Mouse (Mus musculus) E14TG2a.4 (cell line): ENCODE data around the gene Gdpd5.

Experiments
- H3K27me3 ChIP-seq: 2 replicates; pipeline ENCODE4 v1.6.1; 2014; ENCODE audit warnings: low read length, control low read depth; ENCODE audit not compliant: insufficient read depth
- H3K36me3 ChIP-seq: 2 replicates; pipeline ENCODE4 v1.6.1; 2014; ENCODE audit warnings: low read length, control low read depth; ENCODE audit not compliant: insufficient read depth
- H3K4me1 ChIP-seq: replicated peaks from 2 replicates; pipeline ENCODE4 v1.6.1; 2014; ENCODE audit warnings: low read depth, low read length, control low read depth
- H3K4me3 ChIP-seq: replicated peaks from 2 replicates; pipeline ENCODE4 v1.5.1; 2014; ENCODE audit warnings: mild to moderate bottlenecking, low read length
- H3K9me3 ChIP-seq: 2 replicates; pipeline ENCODE4 v1.6.1; 2014; ENCODE audit warnings: low read length, control low read depth
- CTCF ChIP-seq: conservative IDR thresholded peaks from 2 replicates; pipeline ENCODE4 v1.5.1; 2014; ENCODE audit warnings: low read length
- NANOG ChIP-seq: IDR thresholded peaks from 2 replicates; pipeline ENCODE4 v1.6.1; 2014; ENCODE audit warnings: borderline replicate concordance, low read length, mixed read lengths
- POU5F1 ChIP-seq: IDR thresholded peaks from 2 replicates; pipeline ENCODE4 v1.6.1; 2014; ENCODE audit warnings: low read length, borderline replicate concordance

Gdpd5 gene

GRCm38 (mm10) chr7:99434672-99435250, 53.5 kb downstream of the Gdpd5 start:
- Histone ChIP-seq H3K27me3 (peaks cover 60% of the 10 kb centered on the region), H3K36me3 (no peaks in the 10 kb centered on the region), H3K9me3 (no peaks in the 10 kb centered on the region), H3K4me3 (no peak overlapping the region), H3K4me1 (peaks cover 64% of the 10 kb centered on the region)
- TF ChIP-seq POU5F1, result no peak
- no peak for TF ChIP-seq NANOG
- no peak for TF ChIP-seq CTCF

GRCm38 (mm10) chr7:99436530-99436929, 55.3 kb downstream of the Gdpd5 start:
- H3K9me3 ChIP-seq, result no peaks in the 10 kb centered on the region
- H3K27me3 ChIP-seq, result peaks cover 54% of the 10 kb centered on the region
- no peak for TF ChIP-seq NANOG
- no peak for TF ChIP-seq POU5F1
- TF ChIP-seq CTCF, result no peak
- H3K4me1 ChIP-seq, result peaks cover 59% of the 10 kb centered on the region
- no peaks in the 10 kb centered on the region for H3K36me3 ChIP-seq
- H3K4me3 ChIP-seq, result no peak overlapping the region

GRCm38 (mm10) chr7:99438881-99439280, 57.7 kb downstream of the Gdpd5 start:
- Histone ChIP-seq H3K9me3 (no peaks in the 10 kb centered on the region), H3K36me3 (no peaks in the 10 kb centered on the region), H3K4me1 (peaks cover 50% of the 10 kb centered on the region), H3K27me3 (peaks cover 36% of the 10 kb centered on the region), H3K4me3 (no peak overlapping the region)
- TF ChIP-seq NANOG (no peak), CTCF (peak; percentile 28)

- TF ChIP-seq NANOG (no peak), POU5F1 (no peak), CTCF (no peak)
- H3K4me1 ChIP-seq, result peaks cover 39% of the 10 kb centered on the region
- H3K9me3 ChIP-seq, result no peaks in the 10 kb centered on the region
- peaks cover 23% of the 10 kb centered on the region for H3K27me3 ChIP-seq
- H3K4me3 ChIP-seq, result 0 out of 2 replicates have a peak overlapping the region, but pooled peaks have one; percentile 4
- no peaks in the 10 kb centered on the region for H3K36me3 ChIP-seq
Observed at GRCm38 (mm10) chr7:99441534-99442072, 60.4 kb downstream of the Gdpd5 start.

GRCm38 (mm10) chr7:99443164-99443563, 62.0 kb downstream of the Gdpd5 start:
- TF ChIP-seq POU5F1 (no peak), NANOG (no peak)
- Histone ChIP-seq H3K36me3 (no peaks in the 10 kb centered on the region), H3K4me3 (no peak overlapping the region), H3K4me1 (peaks cover 31% of the 10 kb centered on the region), H3K9me3 (no peaks in the 10 kb centered on the region), H3K27me3 (peaks cover 29% of the 10 kb centered on the region)

- H3K9me3 ChIP-seq, result no peaks in the 10 kb centered on the region
- no peak overlapping the region for H3K4me3 ChIP-seq
- peaks cover 22% of the 10 kb centered on the region for H3K4me1 ChIP-seq
- TF ChIP-seq NANOG, result no peak
- peak; percentile 94 for TF ChIP-seq CTCF
- peaks cover 29% of the 10 kb centered on the region for H3K27me3 ChIP-seq
- no peaks in the 10 kb centered on the region for H3K36me3 ChIP-seq
Observed at GRCm38 (mm10) chr7:99444012-99444411, 62.8 kb downstream of the Gdpd5 start.

- Histone ChIP-seq H3K36me3 (no peaks in the 10 kb centered on the region), H3K9me3 (no peaks in the 10 kb centered on the region), H3K4me1 (peaks cover 16% of the 10 kb centered on the region), H3K27me3 (peaks cover 19% of the 10 kb centered on the region; the same call in 1 of the 2 replicates), H3K4me3 (no peak overlapping the region)
- TF ChIP-seq NANOG (no peak), POU5F1 (no peak), CTCF (peak; percentile 30)
Observed at GRCm38 (mm10) chr7:99445833-99446232, 64.6 kb downstream of the Gdpd5 start.

- peaks cover 1% of the 10 kb centered on the region for H3K4me1 ChIP-seq
- TF ChIP-seq NANOG (no peak), CTCF (no peak), POU5F1 (no peak)
- H3K4me3 ChIP-seq, result no peak overlapping the region
- H3K27me3 ChIP-seq, result peaks cover 20% of the 10 kb centered on the region
- no peaks in the 10 kb centered on the region for H3K9me3 ChIP-seq
- no peaks in the 10 kb centered on the region for H3K36me3 ChIP-seq
Observed at GRCm38 (mm10) chr7:99447323-99447722, 66.1 kb downstream of the Gdpd5 start.

- Histone ChIP-seq H3K4me1 (peaks cover 11% of the 10 kb centered on the region), H3K9me3 (no peaks in the 10 kb centered on the region), H3K36me3 (no peaks in the 10 kb centered on the region), H3K4me3 (no peak overlapping the region), H3K27me3 (peaks cover 25% of the 10 kb centered on the region)
- TF ChIP-seq POU5F1 (no peak), NANOG (no peak), CTCF (no peak)
Observed at GRCm38 (mm10) chr7:99448619-99449018, 67.4 kb downstream of the Gdpd5 start.
